Mouse (Mus musculus): ENCODE data around the gene Pbxip1.

Gene Pbxip1

DNA sequence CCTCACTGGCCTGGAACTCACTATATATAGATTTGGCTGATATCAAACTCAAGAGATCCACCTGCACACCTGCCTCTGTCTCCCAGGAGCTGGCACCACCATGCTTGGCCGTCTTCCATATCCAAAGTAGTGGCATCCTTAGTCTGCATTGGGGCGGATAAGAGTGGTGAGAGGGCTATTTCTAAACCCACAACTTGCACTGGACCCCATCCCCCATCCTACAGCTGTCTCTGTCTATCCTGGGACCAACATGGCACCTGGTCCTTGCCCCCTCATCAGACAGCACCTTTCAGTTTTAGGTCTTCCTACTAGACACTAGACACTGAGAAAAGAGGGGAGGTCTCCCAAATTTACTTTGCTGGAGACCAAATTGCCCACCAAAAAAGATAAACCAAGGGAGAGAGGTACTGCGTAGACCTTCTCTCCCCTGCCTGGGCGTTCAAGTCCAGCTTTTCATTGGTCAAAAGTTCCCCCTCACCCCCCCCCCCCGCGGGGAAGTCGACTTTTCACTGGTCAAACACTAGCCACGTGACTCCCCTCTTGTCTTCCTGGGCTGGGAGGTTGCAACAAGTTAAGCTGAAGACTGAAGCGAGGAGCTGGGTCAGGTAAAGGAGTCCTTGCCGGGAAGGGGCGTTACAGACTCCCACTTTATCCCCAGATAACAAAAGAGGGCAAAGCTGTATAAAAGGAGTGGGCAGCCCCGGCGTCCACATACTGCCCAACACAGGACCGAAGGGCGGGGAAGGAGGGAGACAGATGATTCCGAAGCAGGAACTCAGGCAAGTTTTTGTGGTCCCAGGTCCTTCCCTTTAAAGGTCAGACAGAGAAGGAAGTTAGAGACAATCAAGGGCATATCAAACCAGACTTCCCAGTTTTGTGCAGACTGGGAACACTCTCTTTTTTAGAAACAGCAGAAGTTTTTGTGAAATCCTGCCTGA, at the start of gene Pbxip1:
Gene Pbxip1 (plus strand): TSS at position 531 of the 938 bp plus-strand sequence.
- DNase-seq: peak; percentile 85

DNA sequence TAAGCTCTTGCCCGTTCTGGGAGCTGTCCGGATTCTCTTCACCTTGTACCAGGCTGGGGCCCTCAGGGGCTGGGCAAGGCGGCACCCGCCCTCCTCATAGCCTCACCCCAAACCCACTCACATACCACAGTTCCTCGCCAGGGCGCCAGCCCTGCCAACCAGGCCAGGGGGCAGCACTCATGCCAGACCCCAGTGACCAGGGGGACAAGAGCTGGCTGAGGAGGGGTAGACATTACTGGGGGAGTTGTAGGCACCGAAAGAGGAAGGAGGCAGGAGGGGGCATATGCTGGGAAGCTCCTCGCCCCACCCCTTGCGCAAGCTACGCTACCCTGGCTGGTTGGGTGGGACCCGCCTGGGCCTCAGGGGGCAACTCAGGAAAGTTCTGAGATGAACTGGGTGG, 48.9 kb upstream of the Pbxip1 start:
- DNase-seq: no peak

DNA sequence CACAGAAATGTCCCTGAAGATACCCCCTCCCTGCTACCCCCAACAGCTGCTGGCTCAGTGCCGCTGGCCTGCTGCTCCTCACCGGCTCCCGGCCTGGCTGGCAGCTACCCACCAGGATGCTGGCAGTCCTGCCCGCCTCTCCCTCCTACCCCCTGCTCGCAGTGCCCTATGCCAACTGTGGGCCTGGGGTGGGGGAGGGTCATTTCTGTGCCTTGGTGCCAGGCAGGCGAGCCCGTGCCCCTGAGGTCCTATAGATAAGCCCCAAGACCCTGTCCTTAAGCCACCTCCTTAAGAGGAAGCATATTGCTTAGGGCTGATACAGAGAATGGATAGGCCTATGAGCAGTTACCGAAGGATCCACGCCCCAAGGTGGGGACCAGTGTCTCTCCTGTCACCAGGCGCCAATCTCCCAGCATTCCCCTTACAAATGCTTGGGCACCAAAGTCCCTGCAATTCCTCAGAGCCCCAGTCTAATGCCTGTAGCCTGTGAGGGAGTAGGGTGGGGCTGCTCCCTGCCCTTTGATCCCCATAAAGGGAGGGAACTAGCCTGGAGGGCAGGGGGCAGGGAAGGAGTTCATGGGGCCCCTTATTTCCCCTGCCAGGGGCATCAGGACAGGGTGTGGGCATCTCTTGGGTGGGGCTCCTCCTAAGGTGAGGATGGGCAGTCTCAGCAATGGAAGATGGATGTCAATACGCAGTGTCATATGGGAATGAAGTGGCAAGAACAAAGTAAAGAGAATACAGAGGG, 48.2 kb upstream of the Pbxip1 start:
- DNase-seq: no peak

DNA sequence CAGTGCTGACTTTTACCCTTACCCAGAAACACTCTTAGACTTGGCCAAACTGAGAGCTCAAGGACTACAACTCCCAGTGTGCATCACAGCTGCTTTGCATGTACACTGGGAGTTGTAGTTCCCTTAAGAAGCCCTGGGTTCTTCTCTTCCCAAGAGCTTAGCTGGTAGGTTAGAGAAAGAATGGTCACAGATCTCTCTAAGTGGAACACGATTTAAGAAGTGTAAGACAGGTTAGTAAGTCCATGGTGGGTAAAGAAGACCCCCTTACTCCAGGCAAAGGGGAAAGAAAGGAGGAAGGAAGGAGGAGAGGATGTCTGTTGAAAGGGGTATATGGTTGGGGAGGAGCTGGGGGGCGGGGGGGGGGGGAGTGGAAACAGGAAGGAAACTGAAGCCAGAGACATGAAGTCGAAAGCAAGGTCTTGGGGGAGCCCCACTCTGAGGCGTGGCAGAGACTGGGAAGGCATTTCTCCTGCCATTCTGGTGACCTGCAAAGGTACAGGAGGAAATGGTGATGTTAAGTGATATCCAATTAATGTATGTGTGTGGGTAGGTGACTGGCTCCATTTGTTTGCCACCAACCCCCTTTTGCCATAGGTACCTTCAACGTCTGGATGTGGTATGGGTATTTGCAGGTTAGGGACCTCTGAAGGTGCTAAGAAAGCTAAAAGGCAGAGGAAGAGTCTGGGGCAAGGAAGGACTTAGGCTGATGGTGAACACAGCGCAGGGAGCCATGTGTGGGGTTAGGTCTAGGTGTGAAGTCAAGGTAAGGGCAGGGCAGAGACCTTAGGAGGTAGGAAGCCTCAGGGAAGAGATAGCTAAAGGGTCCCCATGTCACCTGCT, 47.4 kb upstream of the Pbxip1 start:
- no peak for DNase-seq

DNA sequence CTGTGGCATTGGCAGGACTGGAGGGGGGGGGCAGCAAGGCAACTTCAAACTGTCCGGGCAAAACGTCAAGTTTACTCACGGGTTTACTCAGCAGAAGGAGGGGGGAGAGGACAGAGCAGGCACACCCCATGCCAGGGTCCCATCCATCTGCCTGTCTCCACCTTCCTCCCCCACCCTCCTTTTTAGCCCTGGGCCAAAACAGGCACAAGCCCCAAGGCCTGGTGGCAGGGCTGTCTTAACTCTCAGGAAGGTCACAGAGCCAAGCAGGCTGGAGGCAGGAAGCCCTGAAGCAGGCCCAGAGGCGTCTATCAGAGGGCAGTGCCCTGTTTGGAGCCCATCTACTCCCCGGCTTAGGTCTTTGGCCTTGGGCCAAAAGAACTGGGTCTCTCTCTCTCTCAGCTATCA, 46.4 kb upstream of the Pbxip1 start:
- DNase-seq: no peak

DNA sequence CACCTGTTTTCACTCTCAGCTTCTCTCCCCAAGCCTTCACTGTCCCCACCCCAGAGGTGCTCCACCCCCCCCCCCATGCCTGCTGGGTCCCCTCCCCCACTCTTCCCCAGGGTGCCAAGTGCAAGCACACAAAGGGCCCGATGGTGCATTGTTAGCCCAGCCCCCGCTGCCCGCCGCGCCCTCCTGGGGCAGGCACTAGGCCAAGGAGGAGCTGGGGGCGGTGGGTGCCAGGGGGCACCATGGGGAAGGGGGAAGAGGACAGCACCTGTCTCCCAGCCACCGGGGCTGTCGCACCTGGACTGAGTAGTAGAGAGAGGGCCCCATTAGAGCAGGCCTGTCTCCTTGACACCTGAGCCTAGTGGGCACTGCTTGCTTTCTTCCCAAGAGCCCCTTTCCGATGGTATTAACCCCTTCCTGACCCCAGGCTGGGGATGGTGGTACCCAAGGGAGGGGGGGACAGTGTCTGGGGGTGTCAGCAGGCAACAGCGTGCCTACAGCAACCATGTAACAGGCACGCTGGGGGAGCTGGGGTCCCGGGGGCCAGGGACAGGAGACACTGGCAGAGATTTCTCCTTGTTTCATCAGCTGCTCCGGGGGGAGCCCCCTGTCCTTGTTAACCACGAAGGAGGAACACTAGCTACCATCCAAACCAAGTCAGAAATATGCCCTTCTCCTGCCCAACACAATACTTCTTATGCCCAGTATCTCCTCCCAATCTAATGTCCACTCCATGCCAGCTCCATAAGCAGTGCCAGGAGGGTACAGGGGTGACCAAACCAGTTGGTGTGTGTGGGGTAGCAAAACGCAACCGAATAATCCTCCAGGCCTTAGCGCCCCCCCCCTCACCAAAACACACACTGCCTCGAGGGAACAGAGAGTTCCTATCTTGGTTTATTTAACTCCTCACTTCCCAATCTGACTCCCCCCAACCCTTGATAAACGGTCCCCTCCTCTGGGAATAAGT, 45.5 kb upstream of the Pbxip1 start:
- DNase-seq: no peak

DNA sequence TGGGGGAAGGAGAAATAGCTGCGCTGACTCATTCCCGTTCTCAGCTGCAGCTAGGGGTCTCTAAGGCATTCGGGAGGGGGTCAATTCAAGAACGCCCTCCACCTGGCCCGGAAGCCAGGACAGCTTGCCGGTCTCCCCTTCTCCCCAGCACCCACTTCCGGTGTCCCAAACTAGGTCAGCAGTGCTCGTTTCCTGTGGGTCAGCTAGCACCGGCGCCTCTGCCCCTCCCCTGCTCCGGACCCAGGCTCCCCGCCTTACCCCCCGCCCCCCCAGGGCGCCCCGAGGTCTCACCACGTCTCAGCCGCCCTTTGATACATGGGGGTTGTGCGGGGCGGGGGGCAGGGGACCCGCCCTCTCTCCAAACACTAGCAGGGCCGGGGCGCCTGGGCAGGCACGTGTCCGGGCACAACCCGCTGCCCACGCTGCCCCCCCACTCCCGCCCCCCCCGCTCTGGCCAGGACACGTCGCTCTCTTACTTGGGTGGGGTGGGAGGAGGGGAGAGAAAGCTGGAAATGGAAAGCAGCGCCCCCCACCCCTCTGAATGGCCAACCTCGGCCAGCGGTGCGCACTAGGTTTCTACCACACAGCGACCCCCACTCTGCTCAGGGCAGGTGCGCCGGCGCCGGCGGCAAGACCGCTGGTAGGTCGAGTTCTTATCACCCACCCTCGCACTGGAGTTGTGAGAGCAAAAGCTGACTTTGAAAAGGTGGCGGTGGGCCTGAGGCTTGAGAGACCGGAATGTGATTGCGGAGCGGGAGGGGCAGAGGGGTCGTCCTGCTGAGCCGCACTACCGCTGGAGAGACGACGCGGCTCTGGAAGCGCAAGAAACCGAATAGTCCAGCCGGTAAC, 44.6 kb upstream of the Pbxip1 start:
- DNase-seq: peak; percentile 59

DNA sequence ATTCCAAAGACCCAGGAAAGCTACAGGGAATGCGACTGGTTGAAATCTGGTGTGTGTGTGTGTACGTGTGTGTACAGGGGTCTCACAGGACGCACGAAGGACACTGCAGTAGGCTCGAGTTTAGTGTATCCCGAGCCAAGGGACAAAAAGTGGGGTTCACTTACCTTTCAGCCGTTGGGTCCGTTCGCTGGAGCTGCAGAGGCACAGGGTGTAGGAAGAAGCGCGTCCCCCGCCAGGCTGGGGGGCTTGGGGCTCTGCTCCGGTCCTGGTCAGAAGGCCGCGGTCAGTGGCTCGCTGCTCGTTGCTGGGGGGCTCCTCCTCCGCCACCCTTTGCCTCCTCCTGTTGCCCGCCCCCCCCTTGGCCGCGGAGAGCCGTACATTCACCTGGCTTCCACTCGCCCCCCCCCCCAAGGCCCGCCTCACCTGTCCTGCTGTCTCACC, 43.6 kb upstream of the Pbxip1 start:
- peak; percentile 27 for DNase-seq

DNA sequence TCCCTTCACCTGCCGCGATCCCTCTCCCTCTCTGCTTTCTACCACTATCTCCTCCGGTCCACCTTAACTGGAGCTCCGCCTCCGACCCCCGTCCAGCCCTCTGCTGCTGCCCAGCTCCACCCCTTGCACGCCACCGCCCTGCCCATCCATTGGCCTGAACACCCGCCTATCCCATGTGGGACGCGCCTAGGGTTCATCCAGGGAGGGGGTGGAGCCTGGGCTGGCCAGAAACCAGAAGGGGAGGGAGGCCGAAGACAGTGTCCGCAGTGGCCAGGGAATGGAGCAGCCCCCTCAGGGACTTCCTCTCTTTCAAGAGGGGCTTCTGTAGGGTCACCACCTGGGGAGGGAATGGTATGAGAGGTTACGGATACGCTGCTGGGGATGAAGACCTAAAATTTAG, 42.9 kb upstream of the Pbxip1 start:
- DNase-seq: peak; percentile 98

DNA sequence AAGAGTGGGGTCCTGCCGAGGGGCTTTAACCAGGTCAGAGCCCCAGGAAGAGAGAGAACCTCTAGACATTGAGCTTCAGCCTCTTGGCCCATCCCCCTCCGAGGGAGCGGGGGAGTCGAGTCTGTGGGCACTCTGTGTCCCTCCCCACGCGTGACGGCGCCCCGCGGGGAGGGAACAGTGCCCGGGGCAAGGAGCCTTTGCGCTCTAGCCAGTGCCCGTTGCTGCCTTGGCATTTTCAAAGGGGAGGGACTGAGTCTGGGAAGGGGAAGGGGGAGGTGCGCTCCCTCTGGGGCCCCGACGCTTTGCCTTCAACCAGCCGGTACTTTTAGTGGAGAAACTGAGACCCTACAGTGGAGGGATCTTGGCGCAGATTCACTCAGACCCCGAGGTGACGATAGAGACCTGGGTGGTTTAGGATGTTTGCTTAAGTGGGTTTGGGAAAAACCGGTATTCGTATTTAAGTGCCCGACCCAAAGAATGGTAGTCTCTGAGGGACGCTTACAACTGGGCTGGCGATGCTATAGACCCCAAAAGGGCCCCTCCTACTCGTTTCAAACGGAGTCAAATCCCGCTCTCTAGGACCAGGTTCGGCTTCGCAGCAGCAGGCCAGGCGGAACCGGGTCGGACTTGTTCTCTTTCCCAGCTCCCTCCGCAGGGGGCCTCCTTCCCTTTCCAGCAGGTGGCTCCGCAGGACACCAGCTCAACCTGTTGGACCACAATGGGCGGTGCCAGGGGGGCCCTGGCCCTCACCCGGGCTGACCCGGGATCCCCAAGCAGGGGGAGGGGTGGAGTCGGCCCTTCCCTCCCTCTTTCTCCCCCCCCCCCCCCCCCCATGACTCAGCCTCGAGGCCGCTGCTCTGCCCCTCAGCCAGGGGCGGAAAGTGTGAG, 42.3 kb upstream of the Pbxip1 start, which contains the start of gene Zbtb7b:
Gene Zbtb7b (minus strand): TSS at position 771 of the 888 bp plus-strand sequence.
- peak; percentile 77 for DNase-seq

DNA sequence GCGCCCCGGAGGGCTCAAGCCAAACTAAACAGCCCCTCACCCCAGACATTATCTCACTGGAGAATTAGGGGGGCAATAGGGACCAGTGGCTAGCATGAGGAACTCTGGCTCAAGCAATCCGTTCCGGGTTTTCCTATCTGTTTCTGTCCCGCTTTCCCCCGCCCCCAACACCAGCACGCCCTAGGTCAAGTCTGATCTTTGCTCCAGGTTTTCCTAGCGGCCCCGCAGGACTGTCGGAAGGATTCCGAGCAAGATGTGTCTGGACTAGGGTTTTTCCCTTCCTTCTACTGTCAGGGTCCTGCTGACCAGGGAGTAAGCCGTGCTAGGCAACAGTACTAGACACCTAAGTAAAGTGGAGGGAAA, 41.6 kb upstream of the Pbxip1 start:
- DNase-seq: peak; percentile 84

DNA sequence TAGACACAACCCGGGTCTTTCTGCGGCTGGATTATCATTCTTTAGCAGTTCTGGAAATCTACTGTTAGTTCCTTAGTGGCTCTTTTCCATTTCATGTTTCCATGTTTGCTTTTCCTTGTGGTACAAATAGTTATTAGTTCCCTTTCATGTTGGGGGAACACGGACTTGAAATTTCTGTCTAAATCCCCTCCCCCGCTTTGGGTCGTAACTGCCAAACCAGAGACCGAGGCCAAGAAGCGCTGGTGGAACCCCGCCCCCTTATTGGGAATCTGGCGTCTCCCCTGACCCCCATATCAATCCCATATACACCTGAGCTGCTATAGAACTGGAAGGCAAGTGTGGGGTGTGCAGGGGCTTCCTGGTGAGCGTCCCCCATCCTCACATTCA, 41.1 kb upstream of the Pbxip1 start:
- DNase-seq: no peak

DNA sequence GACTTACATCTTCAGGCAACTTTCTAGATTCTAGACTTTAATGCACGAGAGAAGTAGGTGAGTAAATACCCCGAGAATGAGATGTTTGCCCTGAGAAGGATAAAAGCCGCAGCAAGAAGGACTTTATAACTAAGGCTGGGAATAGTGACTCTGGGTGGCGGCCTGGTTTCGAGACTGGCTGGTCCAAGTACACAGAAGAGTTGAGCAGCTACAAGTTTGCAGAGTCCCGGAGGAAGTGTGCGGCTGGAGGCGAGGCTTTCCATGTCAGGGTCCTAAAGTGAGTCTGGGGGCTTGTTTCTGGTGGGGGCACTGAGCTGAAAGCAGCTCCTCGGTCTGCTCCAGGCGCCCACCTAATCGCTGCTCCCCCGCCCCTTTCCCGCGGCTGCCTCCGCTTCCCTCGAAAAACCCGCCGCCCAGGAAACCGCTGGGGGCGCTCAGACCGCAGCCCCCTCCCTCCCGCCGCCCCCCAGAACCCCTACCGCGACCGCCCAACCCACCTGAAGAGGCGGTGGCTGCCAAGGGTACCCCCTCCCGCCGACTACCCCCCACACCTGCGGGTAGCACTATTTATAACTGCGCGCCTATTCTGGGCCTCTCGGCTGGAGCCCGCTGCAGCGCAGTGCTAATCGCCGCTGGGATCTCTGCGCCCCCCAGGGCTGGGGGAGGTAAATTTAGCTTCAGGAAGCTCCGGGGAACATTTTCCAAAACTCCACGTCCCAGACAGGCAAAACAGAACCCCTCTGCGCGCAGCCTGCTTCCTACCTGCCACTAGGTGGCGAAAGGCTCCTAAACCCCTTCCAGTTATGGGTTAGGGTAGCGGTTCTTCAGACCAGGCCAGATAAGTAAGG, 40.5 kb upstream of the Pbxip1 start:
- peak; percentile 76 for DNase-seq

DNA sequence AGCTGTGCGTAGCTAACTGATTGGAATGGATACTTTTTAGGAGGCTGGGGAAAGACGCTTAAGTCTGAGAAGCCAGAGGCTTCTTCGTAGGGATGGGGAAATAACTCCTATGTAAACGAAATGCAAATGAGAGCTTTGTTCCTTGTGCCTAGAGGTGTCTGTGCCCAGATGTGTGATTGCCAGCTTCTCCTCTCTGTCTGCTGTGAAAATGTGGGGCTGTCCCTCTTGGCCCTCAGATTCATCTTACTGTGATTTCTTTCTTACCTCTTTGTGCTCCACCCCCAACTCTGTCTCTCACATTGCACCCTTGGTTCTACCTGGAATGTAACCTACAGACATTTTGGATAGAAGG, 39.9 kb upstream of the Pbxip1 start:
- DNase-seq: no peak

DNA sequence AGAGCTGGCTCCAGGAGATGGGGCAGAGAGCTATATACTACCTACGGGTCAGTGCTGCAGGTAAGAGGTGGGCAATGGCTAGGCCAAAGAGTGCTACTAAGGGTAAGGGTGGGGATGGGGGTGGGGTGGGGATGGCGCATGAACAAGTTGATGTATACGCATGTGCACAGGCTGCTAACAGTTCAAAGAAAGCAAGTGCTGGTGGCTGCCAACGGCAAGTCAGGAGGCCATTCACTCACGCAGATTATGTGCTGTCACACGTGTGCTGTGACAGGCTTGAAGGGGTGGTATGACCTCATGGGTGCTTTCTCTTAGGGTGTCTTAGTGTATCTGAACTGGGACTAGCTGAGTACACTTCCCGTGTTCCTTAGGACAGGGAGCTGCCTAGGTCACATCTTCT, 35.2 kb upstream of the Pbxip1 start:
- DNase-seq: no peak

DNA sequence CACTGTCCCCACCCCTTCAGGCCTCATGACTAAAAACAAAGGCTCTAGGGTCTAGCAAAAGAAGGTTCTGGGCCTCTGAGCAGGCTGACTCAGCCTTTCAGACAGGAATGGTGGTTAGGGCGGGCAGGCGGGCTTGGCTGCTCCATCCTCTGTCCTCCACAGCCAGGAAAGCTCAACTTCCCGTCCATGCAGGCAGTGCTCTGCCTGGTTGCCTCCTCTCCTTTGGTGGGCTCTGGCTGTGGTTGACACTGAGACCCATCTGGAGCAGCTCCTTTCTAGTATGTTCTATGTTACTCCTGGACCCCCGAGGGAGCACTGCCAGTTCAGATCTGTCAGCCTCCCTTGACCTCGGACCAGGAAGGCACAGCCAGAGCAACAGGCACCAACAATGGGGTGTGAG, 33.8 kb upstream of the Pbxip1 start, which contains the start of gene Lenep:
Gene Lenep (minus strand): TSS at position 101 of the 400 bp plus-strand sequence.
- DNase-seq: no peak

DNA sequence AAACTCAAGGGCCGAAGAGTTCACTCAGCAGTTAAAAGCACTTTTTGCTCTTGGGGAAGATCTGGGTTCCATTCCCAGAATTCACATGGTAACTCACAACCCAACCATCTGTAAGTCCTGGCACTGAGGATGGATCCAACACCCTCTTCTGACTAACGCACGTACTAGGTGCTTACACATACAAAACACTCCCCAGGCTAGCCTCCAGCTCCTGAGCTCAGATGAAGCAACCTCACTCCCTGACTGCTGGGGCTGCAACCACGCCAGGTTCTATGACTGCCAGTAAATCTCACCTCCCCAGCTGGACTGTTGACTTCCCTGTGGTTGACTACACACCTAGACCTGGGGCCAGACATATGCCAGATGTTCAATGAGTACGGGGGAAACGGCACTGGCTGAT, 29.6 kb upstream of the Pbxip1 start:
- DNase-seq: no peak

DNA sequence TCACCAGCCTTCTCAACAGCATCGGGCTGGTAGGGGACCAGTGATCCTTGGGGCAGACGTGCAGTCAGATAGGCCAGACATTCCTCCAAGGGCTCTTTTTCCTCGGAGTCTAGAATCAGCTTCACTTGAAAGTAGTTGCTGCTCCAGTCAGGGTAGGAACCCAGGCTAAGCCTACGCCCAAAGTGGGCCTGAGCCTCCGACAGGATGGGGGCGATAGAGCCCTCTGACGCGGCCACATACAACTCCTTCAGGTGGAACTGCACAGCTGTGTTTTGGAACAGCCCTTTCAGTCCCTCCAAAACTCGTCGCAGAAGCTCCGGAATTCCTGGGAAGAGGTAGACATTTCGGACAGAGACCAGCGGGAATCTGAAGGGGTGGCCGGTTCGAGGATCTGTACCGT, 28.1 kb upstream of the Pbxip1 start:
- DNase-seq: no peak

DNA sequence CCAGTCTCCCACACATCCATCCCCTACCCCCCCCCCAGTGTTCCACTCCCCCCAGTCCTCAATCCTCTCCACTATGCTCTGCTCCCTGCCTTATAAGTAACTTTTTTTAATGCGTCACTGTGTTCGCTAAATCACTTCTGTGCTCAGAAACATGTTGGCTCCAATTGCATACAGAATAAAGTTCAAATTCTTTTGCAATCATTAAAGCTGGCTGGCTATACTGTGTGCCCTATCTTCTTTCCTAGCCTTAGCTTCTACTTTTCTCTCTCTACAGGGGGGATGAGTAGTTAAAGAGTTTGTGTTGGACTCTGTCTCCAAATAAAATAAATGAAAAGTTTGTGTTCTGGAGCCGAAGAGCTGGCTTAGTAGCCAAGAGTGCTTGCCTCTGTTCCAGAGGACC, 26.8 kb upstream of the Pbxip1 start:
- DNase-seq: no peak

Measured in liver (tissue).